Mouse (Mus musculus) heart, embryonic 11.5 days (tissue): ENCODE results near the gene Gm960. TPM values are rescaled to one million over a fixed set of nuclear protein-coding genes. Genes with fewer than 3 reads are reported as not detected.

Experiments
- ATAC-seq: fragments of 200-750 bp; cut with Nextera tagmentation; replicated peaks from 2 replicates; pipeline ENCODE4 v1.8.0; 2017; ENCODE audit warnings: moderate library complexity; ENCODE audit not compliant: insufficient number of reproducible peaks, low FRiP score, low TSS enrichment
- H3K27ac ChIP-seq: fragments of 300-500 bp; sonication (generic); 2 replicates; pipeline ENCODE4 v1.5.1; 2014; ENCODE audit warnings: mild to moderate bottlenecking, low read depth, low read length
- H3K27me3 ChIP-seq: fragments of 300-500 bp; sonication (generic); 2 replicates; pipeline ENCODE4 v1.6.1; 2014; ENCODE audit warnings: mild to moderate bottlenecking, low read length, mixed read lengths; ENCODE audit not compliant: control insufficient read depth, insufficient read depth
- H3K36me3 ChIP-seq: fragments of 300-500 bp; sonication (generic); 2 replicates; pipeline ENCODE4 v1.6.1; 2014; ENCODE audit warnings: mild to moderate bottlenecking, low read length, moderate library complexity, mixed read lengths; ENCODE audit not compliant: control insufficient read depth, insufficient read depth
- H3K4me1 ChIP-seq: fragments of 300-500 bp; sonication (generic); 2 replicates; pipeline ENCODE4 v1.6.1; 2014; ENCODE audit warnings: low read length; ENCODE audit not compliant: control insufficient read depth, insufficient read depth
- H3K4me2 ChIP-seq: fragments of 300-500 bp; sonication (generic); 2 replicates; pipeline ENCODE4 v1.6.1; 2014; ENCODE audit warnings: mild to moderate bottlenecking, moderate library complexity
- H3K4me3 ChIP-seq: fragments of 300-500 bp; sonication (generic); 2 replicates; pipeline ENCODE4 v1.5.1; 2014; ENCODE audit warnings: low read depth, low read length
- H3K9ac ChIP-seq: fragments of 300-500 bp; sonication (generic); 2 replicates; pipeline ENCODE4 v1.6.1; 2014; ENCODE audit warnings: mild to moderate bottlenecking, low read depth, low read length, moderate library complexity
- H3K9me3 ChIP-seq: fragments of 300-500 bp; sonication (generic); replicated peaks from 2 replicates; pipeline ENCODE4 v1.6.1; 2016; ENCODE audit warnings: low read length; ENCODE audit not compliant: control insufficient read depth
- WGBS: fragments of 180-500 bp; shearing (Covaris S2); extraction: QIAGEN DNeasy Blood & Tissue Kit; methylation state at CpG from one replicate; pipeline ENCODE4 v1.1.7; 2014; ENCODE audit not compliant: insufficient replicate concordance; 5-methylcytosine and 5-hydroxymethylcytosine counted together
- polyA plus RNA-seq: library from polyadenylated mRNA; unstranded; fragments of >200 nt; fragmentation: Nextera tagmentation; extraction: Ambion mirVana; gene quantifications from 2 replicates; pipeline ENCODE4 v1.2.1, GENCODE M21; 2014

Gm960 gene
- polyA plus RNA-seq, 1 experiment from 2014 or later = 1.2 TPM

DNA sequence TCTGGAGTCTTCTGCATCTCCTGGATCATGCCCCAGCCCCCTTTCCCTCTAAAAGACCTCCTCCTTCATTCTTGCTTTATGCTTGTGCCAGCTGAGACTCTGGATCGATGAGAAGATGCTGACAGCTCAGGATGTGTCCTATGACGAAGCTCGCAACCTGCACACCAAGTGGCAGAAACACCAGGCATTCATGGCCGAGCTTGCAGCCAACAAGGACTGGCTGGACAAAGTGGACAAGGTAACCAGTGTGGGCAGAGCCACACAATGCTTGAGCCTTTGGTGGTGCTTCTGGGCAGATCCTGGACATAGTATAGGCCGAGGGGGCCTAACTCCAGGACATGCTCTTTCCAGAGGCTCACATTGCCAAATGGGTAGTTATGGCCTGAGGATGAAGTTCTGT is 41.3 kb upstream of the Gm960 start:
- Histone ChIP-seq H3K4me1 (no peaks in the 10 kb centered on the region), H3K4me2 (no peak overlapping the region), H3K9ac (no peak overlapping the region), H3K27me3 (no peaks in the 10 kb centered on the region), H3K36me3 (no peaks in the 10 kb centered on the region), H3K27ac (no peak overlapping the region), H3K9me3 (no peaks in the 10 kb centered on the region), H3K4me3 (no peak overlapping the region)
- 81% methylated on average over 5 of the region's 5 CpGs for WGBS
- no peak for ATAC-seq

DNA sequence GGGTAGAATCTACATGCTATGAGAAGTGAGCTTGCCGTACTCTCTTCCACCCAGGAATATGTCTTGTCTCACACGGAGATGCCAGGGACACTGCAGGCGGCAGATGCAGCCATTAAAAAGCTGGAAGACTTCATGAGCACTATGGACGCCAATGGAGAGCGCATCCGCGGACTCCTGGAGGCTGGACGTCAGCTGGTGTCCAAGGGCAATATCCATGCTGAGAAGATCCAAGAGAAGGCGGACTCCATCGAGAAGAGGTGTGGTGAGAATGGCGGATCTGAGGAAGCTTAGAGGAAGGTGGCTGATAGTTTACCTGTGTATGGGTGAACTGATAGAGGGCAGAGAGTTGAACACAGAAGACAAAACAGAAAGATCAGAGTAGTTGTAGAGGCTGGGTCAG is 40.6 kb upstream of the Gm960 start:
- no peak for ATAC-seq
- Histone ChIP-seq H3K27me3 (no peaks in the 10 kb centered on the region), H3K4me3 (no peak overlapping the region), H3K4me2 (no peak overlapping the region), H3K9ac (no peak overlapping the region), H3K9me3 (no peaks in the 10 kb centered on the region), H3K27ac (no peak overlapping the region), H3K36me3 (no peaks in the 10 kb centered on the region), H3K4me1 (no peaks in the 10 kb centered on the region)
- WGBS = 88% methylated on average over 11 of the region's 11 CpGs

DNA sequence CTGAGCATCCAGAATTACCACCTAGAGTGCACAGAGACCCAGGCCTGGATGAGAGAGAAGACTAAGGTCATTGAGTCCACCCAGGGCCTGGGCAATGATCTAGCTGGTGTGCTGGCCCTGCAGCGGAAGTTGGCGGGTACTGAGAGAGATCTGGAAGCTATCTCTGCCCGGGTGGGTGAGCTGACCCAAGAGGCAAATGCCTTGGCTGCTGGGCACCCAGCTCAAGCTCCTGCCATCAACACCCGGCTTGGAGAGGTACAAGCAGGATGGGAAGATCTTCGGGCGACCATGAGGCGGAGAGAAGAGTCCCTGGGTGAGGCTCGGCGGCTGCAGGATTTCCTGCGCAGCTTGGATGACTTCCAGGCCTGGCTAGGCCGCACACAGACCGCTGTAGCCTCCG is 39.4 kb upstream of the Gm960 start:
- ATAC-seq = no peak
- 73% methylated on average over 13 of the region's 13 CpGs for WGBS
- no peak overlapping the region for H3K9ac ChIP-seq

DNA sequence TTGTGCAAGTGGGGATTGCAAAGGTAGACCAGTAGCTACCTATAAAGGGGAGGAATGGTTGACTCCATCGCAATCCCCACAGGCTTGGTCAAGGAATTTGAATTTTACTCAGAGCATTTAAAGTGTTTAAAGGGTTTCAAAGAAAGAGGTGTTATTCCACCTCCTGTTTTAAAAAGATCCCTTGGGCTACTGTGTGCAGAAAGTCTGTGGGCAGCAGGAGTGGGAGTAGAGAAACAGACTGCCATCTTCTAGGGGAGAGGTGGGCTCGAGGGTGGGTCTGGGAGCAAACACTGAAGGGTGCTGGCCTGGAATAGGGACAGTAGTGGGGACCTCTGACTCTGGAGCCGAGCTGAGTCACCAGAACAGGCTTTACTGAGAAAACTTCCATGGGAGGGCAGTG is 34.6 kb upstream of the Gm960 start:
- no peak for ATAC-seq
- 66% methylated on average over 3 of the region's 3 CpGs for WGBS

More for the DNA sequence above, 39.4 kb upstream of the Gm960 start:
- no peaks in the 10 kb centered on the region for H3K4me1 ChIP-seq
- no peaks in the 10 kb centered on the region for H3K36me3 ChIP-seq
- no peaks in the 10 kb centered on the region for H3K27me3 ChIP-seq
- no peak overlapping the region for H3K27ac ChIP-seq
- H3K4me2 ChIP-seq = no peak overlapping the region
- H3K4me3 ChIP-seq = no peak overlapping the region
- no peaks in the 10 kb centered on the region for H3K9me3 ChIP-seq

DNA sequence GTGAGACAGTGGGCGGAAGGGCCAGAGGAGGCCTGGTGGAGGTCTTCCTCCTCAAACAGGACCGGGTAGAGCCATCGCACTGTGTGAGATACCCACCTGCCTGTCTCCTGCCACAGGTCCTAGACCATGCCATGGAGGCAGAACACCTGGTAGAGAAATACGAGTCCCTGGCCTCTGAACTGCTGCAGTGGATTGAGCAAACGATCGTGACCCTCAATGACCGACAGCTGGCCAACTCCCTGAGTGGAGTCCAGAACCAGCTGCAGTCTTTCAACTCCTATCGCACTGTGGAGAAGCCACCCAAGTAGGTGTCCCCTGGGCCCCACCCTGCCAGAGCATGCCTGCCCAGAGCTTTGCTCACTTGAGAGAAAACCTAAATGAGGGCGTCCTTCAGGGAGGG is 30.7 kb upstream of the Gm960 start:
- Histone ChIP-seq H3K4me1 (no peaks in the 10 kb centered on the region), H3K9me3 (no peaks in the 10 kb centered on the region), H3K27ac (no peak overlapping the region), H3K9ac (no peak overlapping the region), H3K4me3 (no peak overlapping the region), H3K4me2 (no peak overlapping the region), H3K27me3 (no peaks in the 10 kb centered on the region), H3K36me3 (no peaks in the 10 kb centered on the region)
- ATAC-seq = no peak
- 82% methylated on average over 9 of the region's 9 CpGs for WGBS

More for the DNA sequence above, 34.6 kb upstream of the Gm960 start:
- H3K27me3 ChIP-seq = no peaks in the 10 kb centered on the region
- no peaks in the 10 kb centered on the region for H3K36me3 ChIP-seq
- H3K4me2 ChIP-seq = no peak overlapping the region
- no peaks in the 10 kb centered on the region for H3K4me1 ChIP-seq
- no peaks in the 10 kb centered on the region for H3K9me3 ChIP-seq
- H3K4me3 ChIP-seq = no peak overlapping the region
- H3K9ac ChIP-seq = no peak overlapping the region
- H3K27ac ChIP-seq = no peak overlapping the region

DNA sequence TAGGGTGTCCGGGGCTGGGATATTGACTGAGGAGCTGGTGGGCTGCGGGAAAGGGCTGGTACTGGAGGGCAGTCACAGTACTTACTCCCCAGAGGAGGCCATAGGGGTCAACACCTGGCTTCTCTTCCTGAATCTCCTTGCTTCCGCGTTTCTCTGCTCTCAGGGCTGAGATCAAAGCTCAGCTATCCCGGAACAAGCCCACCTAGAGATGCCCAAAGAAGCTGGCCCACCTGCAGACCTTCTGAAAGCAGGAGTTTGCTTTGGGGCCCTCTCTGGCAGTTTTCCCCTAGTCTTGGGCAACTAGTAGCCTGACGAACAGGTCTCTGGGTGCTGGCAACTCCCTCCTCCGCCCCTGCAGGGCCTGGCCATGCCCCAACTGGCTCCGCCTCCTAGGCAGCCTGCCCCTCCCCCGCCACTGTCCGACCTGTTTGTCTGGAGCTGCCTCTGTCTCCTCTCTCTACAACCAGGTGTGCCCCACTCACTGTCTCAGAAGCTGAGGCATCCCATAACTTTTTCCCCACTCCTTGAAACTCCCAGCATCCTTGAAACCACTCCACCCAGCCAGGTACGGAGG is 22.3 kb upstream of the Gm960 start:
- Histone ChIP-seq H3K27me3 (peaks cover 34% of the 10 kb centered on the region), H3K36me3 (no peaks in the 10 kb centered on the region), H3K4me1 (no peaks in the 10 kb centered on the region), H3K4me3 (no peak overlapping the region), H3K9me3 (no peaks in the 10 kb centered on the region), H3K27ac (no peak overlapping the region), H3K9ac (no peak overlapping the region), H3K4me2 (peak overlapping the region; percentile 20; the same call in 1 of the 2 replicates)
- WGBS = 12% methylated on average over 11 of the region's 11 CpGs
- ATAC-seq = no peak

DNA sequence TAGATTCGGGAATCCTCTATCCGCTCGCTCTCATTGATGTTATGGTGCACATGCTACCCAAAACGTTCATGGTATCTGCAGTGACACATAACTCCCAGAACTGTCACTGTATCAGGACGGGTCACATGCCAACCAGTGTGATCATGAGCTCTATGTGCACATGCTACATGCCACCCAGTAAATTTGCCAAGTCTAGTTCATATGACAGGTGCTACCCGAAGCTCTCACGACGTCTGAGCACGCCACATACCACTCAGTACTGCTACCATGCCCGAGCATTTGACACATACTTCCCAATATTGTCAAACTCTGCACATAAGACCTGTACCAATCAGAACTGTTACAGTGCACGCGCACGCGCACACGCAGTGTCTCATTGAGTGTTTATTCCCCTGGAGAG is 21.6 kb upstream of the Gm960 start:
- Histone ChIP-seq H3K4me1 (no peaks in the 10 kb centered on the region), H3K27me3 (peaks cover 40% of the 10 kb centered on the region), H3K9ac (no peak overlapping the region), H3K36me3 (no peaks in the 10 kb centered on the region), H3K4me2 (no peak overlapping the region), H3K4me3 (no peak overlapping the region), H3K27ac (no peak overlapping the region), H3K9me3 (no peaks in the 10 kb centered on the region)
- ATAC-seq = no peak
- 76% methylated on average over 15 of the region's 15 CpGs for WGBS

DNA sequence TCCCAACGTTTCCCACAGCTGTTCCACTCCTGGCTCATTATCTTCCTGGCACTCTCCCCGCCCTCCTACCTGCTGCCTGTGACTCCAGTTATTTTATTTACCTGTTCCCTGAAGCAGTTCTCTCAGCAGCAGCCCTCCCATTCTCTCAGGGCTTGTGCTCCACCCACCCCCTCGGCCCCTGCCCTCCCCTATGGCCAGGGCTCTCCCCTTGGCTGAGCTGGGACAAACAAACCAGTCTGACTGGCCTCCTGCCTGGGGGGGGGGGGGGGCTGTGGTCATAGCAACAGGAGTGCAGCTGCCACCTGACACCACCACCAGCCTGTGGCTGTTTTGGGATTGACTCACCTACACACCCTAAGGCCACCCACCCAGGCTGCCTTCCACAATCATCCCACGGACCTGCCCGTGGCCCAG is 20.9 kb upstream of the Gm960 start:
- no peaks in the 10 kb centered on the region for H3K9me3 ChIP-seq
- H3K27ac ChIP-seq = no peak overlapping the region
- H3K4me3 ChIP-seq = no peak overlapping the region
- no peak overlapping the region for H3K9ac ChIP-seq
- H3K4me1 ChIP-seq = no peaks in the 10 kb centered on the region
- H3K4me2 ChIP-seq = no peak overlapping the region
- peaks cover 47% of the 10 kb centered on the region for H3K27me3 ChIP-seq
- ATAC-seq = no peak
- no peaks in the 10 kb centered on the region for H3K36me3 ChIP-seq
- WGBS = 16% methylated on average over 5 of the region's 5 CpGs

DNA sequence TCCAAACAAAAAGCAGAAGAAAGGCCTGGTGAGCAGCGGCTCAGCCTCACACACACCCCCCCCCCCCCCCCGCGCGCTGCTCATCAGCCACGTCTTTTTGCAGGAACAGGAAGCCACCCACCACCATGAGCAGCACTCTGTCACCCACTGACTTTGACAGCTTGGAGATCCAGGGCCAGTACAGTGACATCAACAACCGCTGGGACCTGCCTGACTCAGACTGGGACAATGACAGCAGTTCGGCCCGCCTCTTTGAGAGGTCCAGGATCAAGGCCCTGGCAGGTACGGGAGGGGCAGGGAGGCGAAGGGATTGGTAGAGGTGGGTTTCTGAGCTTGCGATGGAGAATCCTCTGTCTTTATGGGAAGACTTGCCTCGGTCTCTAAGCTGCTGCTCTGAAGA is 20.2 kb upstream of the Gm960 start:
- ATAC-seq = no peak
- Histone ChIP-seq H3K27ac (no peak overlapping the region), H3K4me3 (no peak overlapping the region), H3K4me2 (no peak overlapping the region), H3K9ac (no peak overlapping the region), H3K36me3 (no peaks in the 10 kb centered on the region), H3K27me3 (peaks cover 54% of the 10 kb centered on the region), H3K9me3 (no peaks in the 10 kb centered on the region), H3K4me1 (no peaks in the 10 kb centered on the region)
- WGBS = 17% methylated on average over 12 of the region's 12 CpGs
